Mouse (Mus musculus): ENCODE measurements at regions not wholly inside any gene's neighbourhood (a gene's known extent, or its start where the extent isn't known, plus 50 kb on each side); places are given as distances from the start of the nearest gene placed in this dataset.

GRCm38 (mm10) chr13:117409940-117410339, 189.1 kb upstream of the Gm17509 start:
- ATAC-seq (replicated peaks; ENCODE audit: low FRiP score, low read depth), result peak; percentile 68; the same call in 1 of the 2 replicates
- no peaks in the 10 kb centered on the region for H3K9me3 ChIP-seq (replicated peaks; ENCODE audit: low read length)
- no peak for TF ChIP-seq CTCF (IDR thresholded peaks at IDR 0.05; ENCODE audit: low read depth)

GRCm38 (mm10) chr13:117413616-117414015, 188.5 kb upstream of the Hcn1 start:
- TF ChIP-seq CTCF (IDR thresholded peaks at IDR 0.05; ENCODE audit: low read depth), result no peak
- no peaks in the 10 kb centered on the region for H3K36me3 ChIP-seq (ENCODE audit: insufficient read depth, low read length)
- no peaks in the 10 kb centered on the region for H3K27me3 ChIP-seq (ENCODE audit: insufficient read depth, low read length)
- DNase-seq (ENCODE audit: low spot score) (no peak), ATAC-seq (replicated peaks; ENCODE audit: low FRiP score, low read depth) (no peak)
- H3K27ac ChIP-seq, result no peak overlapping the region
- WGBS, result 93% methylated on average over 4 of the region's 4 CpGs
- no peaks in the 10 kb centered on the region for H3K4me1 ChIP-seq (replicated peaks; ENCODE audit: insufficient read depth, low read length)
- H3K4me2 ChIP-seq (ENCODE audit: low read length), result no peak overlapping the region
- no peak overlapping the region for H3K4me3 ChIP-seq (replicated peaks; ENCODE audit: low read depth, low read length)
- no peak overlapping the region for H3K9ac ChIP-seq (ENCODE audit: low read depth, low read length)
- no peaks in the 10 kb centered on the region for H3K9me3 ChIP-seq (replicated peaks; ENCODE audit: low read length)

More at GRCm38 (mm10) chr13:117409940-117410339, 189.1 kb upstream of the Gm17509 start:
- Histone ChIP-seq H3K4me2 (ENCODE audit: low read length) (no peak overlapping the region), H3K4me3 (replicated peaks; ENCODE audit: low read depth, low read length) (no peak overlapping the region), H3K36me3 (ENCODE audit: insufficient read depth, low read length) (no peaks in the 10 kb centered on the region), H3K9ac (ENCODE audit: low read depth, low read length) (no peak overlapping the region), H3K4me1 (replicated peaks; ENCODE audit: insufficient read depth, low read length) (no peaks in the 10 kb centered on the region), H3K27me3 (ENCODE audit: insufficient read depth, low read length) (no peaks in the 10 kb centered on the region), H3K27ac (no peak overlapping the region)
- 21% methylated on average over 7 of the region's 7 CpGs for WGBS
- peak; percentile 66 for DNase-seq (ENCODE audit: low spot score)

GRCm38 (mm10) chr13:117423558-117423957, 178.6 kb upstream of the Hcn1 start:
- 56% methylated on average over 4 of the region's 4 CpGs for WGBS
- no peak for ATAC-seq (replicated peaks; ENCODE audit: low FRiP score, low read depth)
- no peaks in the 10 kb centered on the region for H3K36me3 ChIP-seq (ENCODE audit: insufficient read depth, low read length)
- TF ChIP-seq CTCF (IDR thresholded peaks at IDR 0.05; ENCODE audit: low read depth), result no peak
- no peak overlapping the region for H3K27ac ChIP-seq
- H3K9ac ChIP-seq (ENCODE audit: low read depth, low read length), result no peak overlapping the region
- H3K9me3 ChIP-seq (replicated peaks; ENCODE audit: low read length), result no peaks in the 10 kb centered on the region
- H3K27me3 ChIP-seq (ENCODE audit: insufficient read depth, low read length), result no peaks in the 10 kb centered on the region
- no peak overlapping the region for H3K4me3 ChIP-seq (replicated peaks; ENCODE audit: low read depth, low read length)
- DNase-seq (ENCODE audit: low spot score), result no peak
- no peak overlapping the region for H3K4me2 ChIP-seq (ENCODE audit: low read length)
- H3K4me1 ChIP-seq (replicated peaks; ENCODE audit: insufficient read depth, low read length), result no peaks in the 10 kb centered on the region

- H3K27me3 ChIP-seq (ENCODE audit: insufficient read depth, low read length), result no peaks in the 10 kb centered on the region
- no peaks in the 10 kb centered on the region for H3K4me1 ChIP-seq (replicated peaks; ENCODE audit: insufficient read depth, low read length)
- H3K36me3 ChIP-seq (ENCODE audit: insufficient read depth, low read length), result no peaks in the 10 kb centered on the region
- WGBS, result 84% methylated on average over 1 of the region's 1 CpGs
- no peak for DNase-seq (ENCODE audit: low spot score)
- ATAC-seq (replicated peaks; ENCODE audit: low FRiP score, low read depth), result no peak
- no peak overlapping the region for H3K27ac ChIP-seq
- no peak for TF ChIP-seq CTCF (IDR thresholded peaks at IDR 0.05; ENCODE audit: low read depth)
- H3K4me2 ChIP-seq (ENCODE audit: low read length), result no peak overlapping the region
- H3K9me3 ChIP-seq (replicated peaks; ENCODE audit: low read length), result no peaks in the 10 kb centered on the region
- H3K9ac ChIP-seq (ENCODE audit: low read depth, low read length), result no peak overlapping the region
- no peak overlapping the region for H3K4me3 ChIP-seq (replicated peaks; ENCODE audit: low read depth, low read length)
These were observed 177.1 kb upstream of the Hcn1 start for GRCm38 (mm10) chr13:117425015-117425414.

GRCm38 (mm10) chr13:117467407-117467806, 134.7 kb upstream of the Hcn1 start:
- no peak for TF ChIP-seq CTCF (IDR thresholded peaks at IDR 0.05; ENCODE audit: low read depth)
- 75% methylated on average over 3 of the region's 3 CpGs for WGBS
- Histone ChIP-seq H3K4me1 (replicated peaks; ENCODE audit: insufficient read depth, low read length) (no peaks in the 10 kb centered on the region), H3K9me3 (replicated peaks; ENCODE audit: low read length) (no peaks in the 10 kb centered on the region), H3K27me3 (ENCODE audit: insufficient read depth, low read length) (no peaks in the 10 kb centered on the region), H3K36me3 (ENCODE audit: insufficient read depth, low read length) (no peaks in the 10 kb centered on the region), H3K9ac (ENCODE audit: low read depth, low read length) (no peak overlapping the region), H3K4me2 (ENCODE audit: low read length) (no peak overlapping the region), H3K27ac (no peak overlapping the region), H3K4me3 (replicated peaks; ENCODE audit: low read depth, low read length) (no peak overlapping the region)
- ATAC-seq (replicated peaks; ENCODE audit: low FRiP score, low read depth), result no peak
- no peak for DNase-seq (ENCODE audit: low spot score)

GRCm38 (mm10) chr13:117472726-117473125, 129.4 kb upstream of the Hcn1 start:
- DNase-seq (ENCODE audit: low spot score), result no peak
- Histone ChIP-seq H3K4me3 (replicated peaks; ENCODE audit: low read depth, low read length) (no peak overlapping the region), H3K4me2 (ENCODE audit: low read length) (no peak overlapping the region), H3K9me3 (replicated peaks; ENCODE audit: low read length) (no peaks in the 10 kb centered on the region), H3K9ac (ENCODE audit: low read depth, low read length) (no peak overlapping the region), H3K27ac (no peak overlapping the region), H3K4me1 (replicated peaks; ENCODE audit: insufficient read depth, low read length) (no peaks in the 10 kb centered on the region), H3K27me3 (ENCODE audit: insufficient read depth, low read length) (no peaks in the 10 kb centered on the region), H3K36me3 (ENCODE audit: insufficient read depth, low read length) (no peaks in the 10 kb centered on the region)
- TF ChIP-seq CTCF (IDR thresholded peaks at IDR 0.05; ENCODE audit: low read depth), result no peak
- WGBS, result 54% methylated on average over 5 of the region's 5 CpGs
- ATAC-seq (replicated peaks; ENCODE audit: low FRiP score, low read depth), result no peak

GRCm38 (mm10) chr13:117482624-117483023, 119.5 kb upstream of the Hcn1 start:
- DNase-seq (ENCODE audit: low spot score) (no peak), ATAC-seq (replicated peaks; ENCODE audit: low FRiP score, low read depth) (no peak)
- WGBS, result 63% methylated on average over 3 of the region's 3 CpGs
- no peak overlapping the region for H3K9ac ChIP-seq (ENCODE audit: low read depth, low read length)
- no peaks in the 10 kb centered on the region for H3K4me1 ChIP-seq (replicated peaks; ENCODE audit: insufficient read depth, low read length)
- H3K9me3 ChIP-seq (replicated peaks; ENCODE audit: low read length), result no peaks in the 10 kb centered on the region
- TF ChIP-seq CTCF (IDR thresholded peaks at IDR 0.05; ENCODE audit: low read depth), result no peak
- no peak overlapping the region for H3K27ac ChIP-seq
- H3K4me3 ChIP-seq (replicated peaks; ENCODE audit: low read depth, low read length), result no peak overlapping the region
- H3K27me3 ChIP-seq (ENCODE audit: insufficient read depth, low read length), result no peaks in the 10 kb centered on the region
- H3K4me2 ChIP-seq (ENCODE audit: low read length), result no peak overlapping the region
- no peaks in the 10 kb centered on the region for H3K36me3 ChIP-seq (ENCODE audit: insufficient read depth, low read length)
